Mouse (Mus musculus) lung, embryonic 14.5 days (tissue): Measurements from ENCODE around the gene Plppr2. TPM values are rescaled to one million over a fixed set of nuclear protein-coding genes. Genes with fewer than 3 reads are reported as not detected.
A peak's percentile ranks its signal among the peaks of the same experiment; 100 is the strongest.

Experiments
- ATAC-seq: fragments of 200-750 bp; cut with Nextera tagmentation; 2 replicates; pipeline ENCODE4 v1.8.0; 2017; ENCODE audit warnings: mild to moderate bottlenecking, moderate TSS enrichment, moderate library complexity; ENCODE audit not compliant: insufficient read depth
- DNase-seq: peaks from one replicate; pipeline ENCODE4 v3.0.0-alpha.2; 2015
- H3K27ac ChIP-seq: fragments of 300-500 bp; sonication (generic); 2 replicates; pipeline ENCODE4 v1.5.1; 2014; ENCODE audit warnings: low read depth, mild to moderate bottlenecking, moderate library complexity
- H3K27me3 ChIP-seq: fragments of 300-500 bp; sonication (generic); 2 replicates; pipeline ENCODE4 v1.6.1; 2014; ENCODE audit warnings: low read length, control low read depth; ENCODE audit not compliant: insufficient read depth
- H3K36me3 ChIP-seq: fragments of 300-500 bp; sonication (generic); 2 replicates; pipeline ENCODE4 v1.6.1; 2014; ENCODE audit warnings: control low read depth; ENCODE audit not compliant: insufficient read depth
- H3K4me1 ChIP-seq: fragments of 300-500 bp; sonication (generic); 2 replicates; pipeline ENCODE4 v1.6.1; 2014; ENCODE audit warnings: antibody characterized with exemption, control low read depth; ENCODE audit not compliant: insufficient read depth
- H3K4me2 ChIP-seq: fragments of 300-500 bp; sonication (generic); 2 replicates; pipeline ENCODE4 v1.6.1; 2014; ENCODE audit warnings: mild to moderate bottlenecking
- H3K4me3 ChIP-seq: fragments of 300-500 bp; sonication (generic); 2 replicates; pipeline ENCODE4 v1.5.1; 2014; ENCODE audit warnings: low read depth, low read length
- H3K9ac ChIP-seq: fragments of 300-500 bp; sonication (generic); 2 replicates; pipeline ENCODE4 v1.6.1; 2014
- H3K9me3 ChIP-seq: fragments of 300-500 bp; sonication (generic); 2 replicates; pipeline ENCODE4 v1.6.1; 2016; ENCODE audit warnings: low read depth, low read length, control low read depth
- CTCF ChIP-seq: IDR thresholded peaks from 2 replicates; pipeline ENCODE4 v1.5.1; 2016; ENCODE audit warnings: antibody characterized with exemption, low read depth
- WGBS: fragments of 180-500 bp; shearing (Covaris S2); extraction: QIAGEN DNeasy Blood & Tissue Kit; methylation state at CpG from one replicate; pipeline ENCODE4 v1.1.7; 2014; 5-methylcytosine and 5-hydroxymethylcytosine counted together
- polyA plus RNA-seq: library from polyadenylated mRNA; unstranded; fragments of >200 nt; fragmentation: Nextera tagmentation; extraction: Ambion mirVana; gene quantifications from 2 replicates; pipeline ENCODE4 v1.2.1, GENCODE M21; 2014

The Plppr2 gene
- polyA plus RNA-seq, 1 experiment from 2014 or later = 10.2 TPM

DNA sequence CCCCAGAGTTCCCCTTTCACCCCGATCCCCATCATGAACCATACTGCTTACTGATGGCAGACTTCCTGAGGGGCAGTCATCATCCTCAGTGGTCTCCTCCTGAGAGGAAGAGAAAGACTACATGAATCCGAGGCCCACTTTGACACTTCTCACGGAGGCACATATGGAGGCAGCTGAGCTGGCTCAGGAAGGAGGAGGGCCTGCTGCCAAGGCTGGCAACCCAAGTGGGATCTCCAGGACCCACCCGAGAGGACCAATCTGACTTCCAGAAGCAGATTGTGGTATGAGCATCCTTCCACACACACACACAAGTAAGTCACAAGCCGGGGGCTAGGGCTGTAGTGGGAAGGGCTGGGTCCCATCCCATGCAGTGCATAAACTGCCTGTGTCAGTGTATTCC, 40.5 kb downstream of the Plppr2 start:
- WGBS = 74% methylated on average over 5 of the region's 5 CpGs
- ATAC-seq = no peak
- H3K27me3 ChIP-seq = no peaks in the 10 kb centered on the region

GRCm38 (mm10) chr9:21977972-21978371, 41.1 kb downstream of the Plppr2 start:
- Histone ChIP-seq H3K36me3 (no peaks in the 10 kb centered on the region), H3K9ac (no peak overlapping the region), H3K4me1 (no peaks in the 10 kb centered on the region), H3K4me2 (no peak overlapping the region), H3K9me3 (no peaks in the 10 kb centered on the region), H3K4me3 (no peak overlapping the region), H3K27me3 (no peaks in the 10 kb centered on the region), H3K27ac (no peak overlapping the region)
- 6% methylated on average over 2 of the region's 2 CpGs for WGBS
- peak; percentile 72 for TF ChIP-seq CTCF
- no peak for DNase-seq
- no peak for ATAC-seq

More for the DNA sequence above, 40.5 kb downstream of the Plppr2 start:
- no peak for DNase-seq
- Histone ChIP-seq H3K27ac (no peak overlapping the region), H3K4me3 (no peak overlapping the region), H3K4me1 (no peaks in the 10 kb centered on the region), H3K36me3 (no peaks in the 10 kb centered on the region), H3K9ac (no peak overlapping the region), H3K9me3 (no peaks in the 10 kb centered on the region), H3K4me2 (no peak overlapping the region)
- TF ChIP-seq CTCF = no peak

GRCm38 (mm10) chr9:21978398-21979128, 41.7 kb downstream of the Plppr2 start:
- H3K36me3 ChIP-seq = no peaks in the 10 kb centered on the region
- H3K9ac ChIP-seq = no peak overlapping the region
- H3K27me3 ChIP-seq = no peaks in the 10 kb centered on the region
- DNase-seq (no peak), ATAC-seq (no peak)
- H3K4me3 ChIP-seq = no peak overlapping the region
- H3K27ac ChIP-seq = no peak overlapping the region
- no peak overlapping the region for H3K4me2 ChIP-seq
- 77% methylated on average over 4 of the region's 4 CpGs for WGBS
- no peak for TF ChIP-seq CTCF
- H3K9me3 ChIP-seq = no peaks in the 10 kb centered on the region
- H3K4me1 ChIP-seq = no peaks in the 10 kb centered on the region

GRCm38 (mm10) chr9:21983911-21984310, 47.1 kb downstream of the Plppr2 start:
- Histone ChIP-seq H3K9me3 (no peaks in the 10 kb centered on the region), H3K4me3 (no peak overlapping the region), H3K4me1 (no peaks in the 10 kb centered on the region; the same call in 1 of the 2 replicates), H3K4me2 (no peak overlapping the region), H3K36me3 (no peaks in the 10 kb centered on the region), H3K27ac (no peak overlapping the region), H3K9ac (no peak overlapping the region), H3K27me3 (peaks cover 36% of the 10 kb centered on the region)
- WGBS = 28% methylated on average over 3 of the region's 3 CpGs
- no peak for ATAC-seq
- no peak for DNase-seq
- no peak for TF ChIP-seq CTCF

- no peak for ATAC-seq
- no peaks in the 10 kb centered on the region for H3K36me3 ChIP-seq
- peaks cover 6% of the 10 kb centered on the region; the same call in 1 of the 2 replicates for H3K4me1 ChIP-seq
- no peak overlapping the region for H3K27ac ChIP-seq
- H3K27me3 ChIP-seq = peaks cover 71% of the 10 kb centered on the region
- WGBS = 9% methylated on average over 36 of the region's 36 CpGs
- H3K4me3 ChIP-seq = peak overlapping the region; percentile 50
- no peak for DNase-seq
- H3K9me3 ChIP-seq = no peaks in the 10 kb centered on the region
- TF ChIP-seq CTCF = no peak
- no peak overlapping the region for H3K9ac ChIP-seq
- H3K4me2 ChIP-seq = peak overlapping the region; percentile 81
Measured at GRCm38 (mm10) chr9:21987592-21988342, 50.9 kb downstream of the Plppr2 start.

GRCm38 (mm10) chr9:21988421-21989101, 51.7 kb downstream of the Plppr2 start:
- WGBS = under 1% methylated on average over 32 of the region's 32 CpGs
- Histone ChIP-seq H3K4me2 (peak overlapping the region; percentile 81), H3K9me3 (no peaks in the 10 kb centered on the region), H3K9ac (peak overlapping the region; percentile 36), H3K4me1 (peaks cover 6% of the 10 kb centered on the region; the same call in 1 of the 2 replicates), H3K27ac (no peak overlapping the region), H3K36me3 (no peaks in the 10 kb centered on the region), H3K27me3 (peaks cover 71% of the 10 kb centered on the region), H3K4me3 (peak overlapping the region; percentile 50)
- TF ChIP-seq CTCF = peak; percentile 13; the same call in 1 of the 2 replicates
- 0 out of 2 replicates have a peak, but pooled peaks have one; percentile 53 for ATAC-seq
- DNase-seq = peak; percentile 32
